Mouse (Mus musculus): ENCODE data around the gene Tmub2.

The Tmub2 gene

DNA sequence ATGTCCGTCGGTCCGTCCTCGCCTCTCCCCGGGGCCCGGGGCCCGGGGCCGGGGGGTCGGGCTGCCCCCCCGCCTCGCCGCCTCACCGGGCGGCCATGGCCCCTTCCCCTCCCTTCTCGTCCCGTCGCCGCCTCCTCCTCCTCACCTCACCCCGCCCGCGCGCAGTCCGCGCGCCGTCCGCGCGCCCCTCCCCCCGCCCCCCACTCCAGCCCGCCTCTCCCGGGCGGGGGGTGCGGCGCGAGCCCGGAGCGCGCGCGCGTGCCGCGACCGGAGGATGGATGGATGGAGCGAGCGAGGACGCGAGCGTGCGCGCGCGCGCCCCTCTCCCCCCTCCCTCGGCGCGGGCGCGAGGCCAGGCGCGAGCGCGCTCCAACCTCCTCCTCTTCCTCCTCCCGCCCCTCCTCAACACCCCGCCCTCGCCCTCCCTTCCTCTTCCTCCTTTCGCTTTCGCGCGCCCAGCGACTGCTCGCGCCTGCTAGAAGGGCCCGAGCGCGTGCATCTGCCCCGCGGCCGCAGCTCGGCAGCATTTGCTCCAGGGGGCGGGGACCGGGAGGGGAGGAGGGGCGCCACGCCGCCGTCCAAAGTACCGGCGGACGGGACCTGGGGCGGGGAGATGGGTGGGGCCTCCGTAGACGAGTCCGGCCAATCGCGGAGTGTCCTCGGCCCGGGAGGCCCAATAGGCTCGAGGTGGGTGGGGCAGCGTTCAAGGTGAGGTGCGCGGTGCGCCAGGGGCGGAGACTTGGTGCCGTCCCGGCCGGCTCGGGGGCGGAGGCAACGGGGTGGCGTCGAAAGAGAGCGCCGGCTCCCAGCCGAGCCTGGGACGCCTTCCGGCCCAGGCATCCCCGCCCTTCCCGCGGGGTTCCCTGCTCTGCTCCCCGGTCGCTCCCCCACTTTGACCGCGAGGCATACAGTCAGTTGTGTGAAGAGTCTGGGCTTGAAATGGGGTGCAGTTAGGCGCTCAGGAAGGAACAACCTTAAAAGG is 12.1 kb downstream of the Tmub2 start, which contains the start of gene Atxn7l3:
TSS of gene Atxn7l3 (minus strand) at position 141 of the 982 bp plus-strand sequence.
- in situ Hi-C loops (cut with MboI; ENCODE audit: unreplicated experiment in 2 of 2): loop anchor here in 1 of 2 experiments (10.0 kb wide), 1 partner anchor 258 kb away; the partner anchor contains the start of gene Gpatch8

DNA sequence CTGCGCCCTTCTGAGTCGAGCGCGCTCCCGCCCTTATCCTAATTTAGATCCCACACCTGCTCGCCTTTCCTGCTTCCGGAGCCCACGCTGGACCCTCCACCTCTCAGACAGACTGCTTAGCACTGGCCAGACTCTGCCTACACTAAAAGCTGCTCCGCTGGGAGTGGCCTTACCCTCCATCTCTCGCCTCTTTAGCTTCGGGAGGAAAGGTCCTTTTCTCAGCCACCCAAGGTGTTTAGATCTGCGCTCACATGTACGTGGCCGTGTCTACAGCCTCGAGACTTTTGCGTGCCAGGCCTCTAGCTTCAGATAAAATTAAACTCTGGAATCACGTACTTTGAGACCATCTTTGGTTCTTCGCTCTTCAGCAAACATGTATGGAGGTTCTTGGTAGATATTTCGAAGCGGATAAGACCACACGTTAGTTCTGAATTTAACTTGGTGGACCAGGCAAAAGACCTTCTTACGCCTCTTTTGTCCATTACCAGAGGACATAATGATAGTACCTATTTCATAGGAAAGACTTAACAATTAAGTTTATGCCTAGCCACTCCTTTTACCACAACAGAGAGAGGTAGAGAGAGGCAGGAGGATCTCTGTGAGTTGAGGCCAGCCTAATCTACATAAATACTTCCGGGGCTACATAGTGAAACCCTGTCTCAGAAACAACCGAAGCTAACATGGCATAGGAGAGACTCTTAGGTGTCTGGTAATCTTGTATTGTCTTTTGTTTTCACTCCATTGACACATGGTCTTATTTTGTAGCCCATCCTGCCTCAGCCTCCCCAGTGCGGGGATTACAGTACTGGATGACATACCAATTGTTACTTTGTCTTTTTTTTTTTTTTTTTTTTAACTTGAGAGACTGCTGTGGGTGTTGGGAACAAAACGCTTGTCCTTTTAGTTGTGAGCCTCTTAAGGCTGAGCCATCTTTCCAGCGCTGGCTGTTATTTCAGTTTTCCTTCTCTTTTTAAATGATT is 13.1 kb downstream of the Tmub2 start:
- in situ Hi-C loops (cut with MboI; ENCODE audit: unreplicated experiment in 2 of 2): loop anchor here in 1 of 2 experiments (10.0 kb wide), 1 partner anchor 257 kb away; the partner anchor contains the start of gene Gpatch8

DNA sequence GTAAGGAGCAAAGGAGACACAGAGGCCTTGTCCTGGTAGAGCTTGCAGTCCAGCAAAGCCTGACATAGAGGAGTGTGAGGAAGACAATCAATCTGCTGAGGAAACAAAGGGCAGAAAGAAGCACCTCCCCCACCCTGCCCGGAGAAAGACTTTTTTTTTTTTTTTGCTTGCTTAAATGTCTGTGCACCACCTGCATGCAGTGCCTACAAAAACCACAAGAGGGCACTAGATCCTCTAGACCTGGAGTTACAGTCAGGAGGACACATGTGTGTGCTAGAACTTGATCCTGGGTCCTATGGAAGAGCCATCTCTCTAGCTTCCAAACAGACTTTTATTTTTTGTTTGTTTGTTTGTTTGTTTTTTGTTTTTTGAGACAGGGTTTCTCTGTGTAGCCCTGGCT is 15.1 kb downstream of the Tmub2 start:
- in situ Hi-C loops (cut with MboI; ENCODE audit: unreplicated experiment in 2 of 2): loop anchor here (5.0 to 10.0 kb wide), 3 partner anchors 112 to 255 kb away; partner anchors contain the start of genes Gpatch8 (in 1 of the 2) and Grn (in 1 of the 2)

DNA sequence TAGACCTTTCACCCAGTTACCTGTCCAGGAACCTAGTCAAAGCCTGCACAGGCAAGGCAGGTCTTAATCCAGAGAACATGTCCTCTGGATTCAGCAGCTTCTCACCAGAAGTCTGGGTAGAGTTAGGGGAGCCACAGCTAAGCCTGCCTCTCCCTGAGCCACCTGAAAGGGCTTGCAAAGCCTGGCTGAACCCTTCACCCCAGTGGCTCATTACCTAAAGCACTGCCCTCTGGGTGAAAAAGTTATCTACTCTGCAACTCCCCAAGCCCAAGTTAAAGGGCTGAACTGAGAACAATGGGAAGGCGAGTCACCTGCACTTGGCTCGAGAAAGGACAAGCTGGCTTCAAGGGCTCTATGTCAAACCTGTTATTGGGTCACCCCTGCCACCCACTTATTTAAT is 19.4 kb downstream of the Tmub2 start:
- in situ Hi-C loops (cut with MboI; ENCODE audit: unreplicated experiment in 2 of 2): loop anchor here (5.0 to 10.0 kb wide), 2 partner anchors 108 to 131 kb away; partner anchors contain the start of gene Grn (in 1 of the 2)

DNA sequence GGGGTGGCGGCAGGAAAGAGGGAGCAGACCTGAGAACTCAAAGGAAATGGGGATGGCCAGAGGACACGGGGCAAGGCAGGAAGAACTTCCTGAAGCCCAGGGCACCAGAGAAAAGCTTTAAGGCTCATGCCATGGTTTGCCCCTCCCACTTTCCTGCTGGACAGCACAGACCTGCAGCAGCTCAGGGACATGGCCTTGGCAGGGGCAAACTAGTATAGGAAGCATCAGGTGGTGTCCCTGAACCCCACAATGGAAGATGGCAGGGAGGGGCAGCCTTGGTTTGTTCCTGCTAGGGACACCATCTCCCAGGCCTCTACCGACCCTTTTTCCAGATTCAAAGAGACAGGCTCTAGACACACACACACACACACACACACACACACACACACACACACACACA is 20.6 kb downstream of the Tmub2 start:
- in situ Hi-C loops (cut with MboI; ENCODE audit: unreplicated experiment in 2 of 2): loop anchor here in 1 of 2 experiments (5.0 to 10.0 kb wide), 2 partner anchors 107 to 129 kb away; partner anchors contain the start of gene Grn

DNA sequence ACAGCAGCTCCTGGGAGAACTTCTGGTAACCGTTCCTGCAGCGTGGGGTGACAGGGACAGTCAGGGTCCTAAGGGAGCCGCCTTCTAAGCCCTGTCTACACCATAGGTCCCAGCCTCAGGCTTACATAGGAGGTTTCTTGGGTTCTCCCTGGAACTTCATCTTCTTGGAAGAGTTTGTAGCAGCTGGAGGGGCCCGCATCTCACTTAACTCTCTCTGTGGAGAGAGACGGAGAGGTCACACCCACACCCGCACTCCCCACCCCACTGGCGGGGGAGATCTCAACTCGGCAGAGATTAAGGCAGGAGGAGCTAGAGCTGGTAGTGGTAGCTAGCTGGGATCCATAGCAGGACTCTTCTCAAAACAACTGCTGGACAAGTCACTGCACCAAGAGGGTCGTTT is 23.4 kb downstream of the Tmub2 start:
- in situ Hi-C loops (cut with MboI; ENCODE audit: unreplicated experiment in 2 of 2): loop anchor here in 1 of 2 experiments (5.0 to 10.0 kb wide), 2 partner anchors 104 to 127 kb away; partner anchors contain the start of gene Grn

DNA sequence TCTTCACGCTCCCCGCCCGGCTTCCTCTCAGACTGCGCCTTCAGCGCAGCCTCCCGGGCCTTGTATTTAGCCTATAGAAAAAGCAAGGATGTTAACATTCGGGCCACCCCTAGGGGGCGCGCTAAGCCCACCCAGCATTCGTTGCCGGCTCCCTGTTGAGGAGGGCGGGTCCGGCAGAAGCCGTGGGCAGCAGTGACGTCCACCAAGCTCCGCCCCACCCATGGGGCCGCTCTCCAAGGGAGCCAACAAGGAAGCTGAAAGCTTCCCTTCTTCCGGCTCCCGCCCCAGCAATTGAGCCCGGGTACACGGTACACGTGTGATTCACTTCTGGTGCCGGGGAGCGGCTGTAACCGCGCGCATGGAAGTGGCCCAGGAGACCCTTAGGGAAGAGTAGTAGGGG is 24.2 kb downstream of the Tmub2 start:
- in situ Hi-C loops (cut with MboI; ENCODE audit: unreplicated experiment in 2 of 2): loop anchor here in 1 of 2 experiments (5.0 to 10.0 kb wide), 2 partner anchors 103 to 126 kb away; partner anchors contain the start of gene Grn

DNA sequence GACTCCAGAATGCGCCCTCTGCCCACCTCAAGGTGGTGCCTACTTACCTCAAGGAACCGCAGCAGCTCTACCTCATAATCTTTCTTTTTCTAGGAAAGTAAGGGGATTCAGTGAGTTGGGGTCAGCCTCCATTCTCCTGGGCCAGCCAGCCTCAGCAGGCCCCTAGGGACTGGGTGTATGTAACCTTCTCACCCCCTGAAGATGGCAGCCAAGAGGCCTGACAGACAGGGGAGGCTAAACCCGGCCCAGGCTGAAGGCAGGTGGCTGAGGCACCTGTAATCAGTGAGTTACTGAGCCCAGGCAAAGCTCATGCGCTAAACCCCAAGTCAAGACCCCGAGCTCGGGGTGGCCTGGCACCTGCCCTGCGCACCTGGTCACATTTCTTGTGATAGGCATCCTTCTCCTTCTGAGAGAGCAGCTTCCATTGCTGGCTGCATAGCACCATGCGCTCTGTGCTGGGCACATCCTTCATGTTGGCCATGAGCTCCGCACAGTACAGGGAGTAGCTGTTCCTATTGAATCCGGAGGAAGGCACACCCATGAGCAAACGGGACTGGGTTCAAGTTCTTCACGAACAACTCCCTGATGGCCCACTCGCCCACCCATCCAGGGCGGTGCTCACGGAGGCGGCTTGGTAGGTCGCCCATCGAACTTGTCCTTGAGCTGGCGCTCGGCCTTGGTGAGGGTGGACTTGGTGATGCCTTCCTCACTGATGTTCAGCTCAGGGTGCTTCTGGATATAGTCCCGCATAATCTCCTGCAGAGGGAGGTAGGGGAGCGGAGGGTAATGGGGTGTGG is 25.3 kb downstream of the Tmub2 start:
- in situ Hi-C loops (cut with MboI; ENCODE audit: unreplicated experiment in 2 of 2): loop anchor here in 1 of 2 experiments (5.0 to 10.0 kb wide), 2 partner anchors 102 to 125 kb away; partner anchors contain the start of gene Grn

DNA sequence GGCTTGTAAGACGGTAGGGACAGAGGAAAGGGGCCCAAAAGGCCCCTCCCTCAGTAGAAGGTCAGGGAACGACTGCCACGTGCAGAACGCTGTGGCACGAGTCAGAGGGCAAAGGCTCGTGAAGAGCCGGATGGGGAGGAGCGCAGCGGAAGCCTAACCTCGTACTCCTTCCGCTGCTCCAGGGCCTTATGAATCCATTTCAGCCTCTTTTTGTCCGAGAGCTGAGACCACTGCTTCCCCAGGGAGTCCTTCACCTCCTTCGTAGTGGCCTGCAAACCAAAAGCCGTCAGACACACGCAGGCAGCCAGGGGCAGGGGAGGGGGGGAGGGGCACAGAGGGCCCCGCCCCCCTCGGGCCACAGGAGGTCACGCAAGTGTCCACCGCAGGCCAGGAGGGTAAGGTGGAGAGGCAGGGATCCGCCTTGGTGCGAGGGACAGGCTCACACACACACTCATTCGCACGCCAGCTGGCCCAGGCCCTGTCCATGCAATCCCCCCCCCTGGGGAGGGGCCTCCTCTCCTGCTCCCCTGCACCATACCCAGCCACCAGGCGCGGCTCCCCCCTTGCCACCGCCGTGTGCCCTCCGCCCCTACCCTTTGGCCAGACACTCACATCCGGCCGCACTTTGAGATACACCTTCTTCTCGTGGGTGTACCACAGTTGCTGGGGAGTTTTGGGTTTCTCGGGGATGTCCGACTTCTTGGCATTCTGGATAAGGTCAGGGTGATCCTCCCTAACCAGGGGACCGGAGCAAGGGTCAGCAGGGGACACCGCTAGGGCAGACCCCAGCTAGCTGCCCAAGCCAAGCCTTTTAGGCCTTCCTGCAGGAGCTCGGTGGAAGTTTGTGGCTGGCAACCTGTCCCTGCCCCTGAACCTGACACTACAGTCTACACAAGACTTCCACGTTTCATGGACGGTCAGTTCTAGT is 26.3 kb downstream of the Tmub2 start:
- in situ Hi-C loops (cut with MboI; ENCODE audit: unreplicated experiment in 2 of 2): no loop called here

DNA sequence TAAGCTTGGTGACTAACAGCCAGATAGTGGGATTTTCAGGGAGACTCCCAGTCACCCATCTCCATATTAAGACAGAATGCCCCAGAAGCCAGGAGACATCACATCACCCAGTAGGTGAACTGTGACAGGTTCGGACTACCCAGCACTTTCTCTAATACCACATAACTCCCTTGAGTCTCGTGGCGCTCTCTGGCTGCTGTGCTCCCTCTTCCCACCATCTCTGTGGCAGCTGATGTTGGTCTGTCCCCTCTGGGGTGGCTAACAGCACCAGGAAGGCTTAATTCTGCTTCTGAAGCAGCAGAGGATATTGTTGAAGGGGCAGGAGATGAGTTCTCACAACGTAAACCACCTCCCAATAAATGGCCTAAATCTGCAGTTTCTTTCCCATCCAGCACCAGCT is 27.2 kb downstream of the Tmub2 start:
- in situ Hi-C loops (cut with MboI; ENCODE audit: unreplicated experiment in 2 of 2): no loop called here

DNA sequence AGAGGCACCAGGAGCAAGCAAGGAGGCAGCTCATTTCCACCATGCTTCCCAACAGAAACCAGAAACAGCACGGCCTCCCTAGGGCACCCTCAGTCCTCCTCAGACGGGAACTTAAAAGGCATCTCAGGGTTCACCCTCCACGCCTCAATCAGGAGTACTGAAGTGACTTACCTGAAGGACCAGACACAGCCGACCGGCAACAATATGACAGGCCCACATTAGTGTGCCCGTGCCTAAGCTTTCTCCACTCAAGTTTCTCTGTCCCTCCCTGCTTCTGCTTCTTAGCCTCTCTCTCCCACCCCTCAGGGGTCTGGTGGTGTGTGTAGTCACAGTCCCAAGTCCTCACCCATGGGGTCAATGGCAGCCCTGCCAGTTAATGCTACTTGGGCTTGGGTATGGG is 27.9 kb downstream of the Tmub2 start:
- in situ Hi-C loops (cut with MboI; ENCODE audit: unreplicated experiment in 2 of 2): no loop called here

DNA sequence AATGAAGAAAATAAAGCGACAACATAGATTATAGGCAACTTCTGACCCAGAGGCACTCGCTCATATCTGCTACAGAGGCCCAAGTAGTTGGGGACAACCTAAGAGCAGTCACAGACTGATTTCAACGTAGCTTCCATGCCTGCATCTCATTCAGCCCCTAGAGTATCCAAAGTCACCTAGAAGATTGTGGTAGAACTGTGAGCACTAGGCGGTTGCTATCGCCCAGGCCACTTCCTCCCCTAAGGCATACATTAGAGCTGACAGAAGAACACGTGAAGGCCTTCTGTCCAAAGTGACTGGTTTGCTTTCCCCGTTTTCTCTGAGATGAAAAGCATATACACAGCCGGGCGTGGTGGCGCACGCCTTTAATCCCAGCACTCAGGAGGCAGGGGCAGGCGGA is 29.6 kb downstream of the Tmub2 start:
- in situ Hi-C loops (cut with MboI; ENCODE audit: unreplicated experiment in 2 of 2): no loop called here

DNA sequence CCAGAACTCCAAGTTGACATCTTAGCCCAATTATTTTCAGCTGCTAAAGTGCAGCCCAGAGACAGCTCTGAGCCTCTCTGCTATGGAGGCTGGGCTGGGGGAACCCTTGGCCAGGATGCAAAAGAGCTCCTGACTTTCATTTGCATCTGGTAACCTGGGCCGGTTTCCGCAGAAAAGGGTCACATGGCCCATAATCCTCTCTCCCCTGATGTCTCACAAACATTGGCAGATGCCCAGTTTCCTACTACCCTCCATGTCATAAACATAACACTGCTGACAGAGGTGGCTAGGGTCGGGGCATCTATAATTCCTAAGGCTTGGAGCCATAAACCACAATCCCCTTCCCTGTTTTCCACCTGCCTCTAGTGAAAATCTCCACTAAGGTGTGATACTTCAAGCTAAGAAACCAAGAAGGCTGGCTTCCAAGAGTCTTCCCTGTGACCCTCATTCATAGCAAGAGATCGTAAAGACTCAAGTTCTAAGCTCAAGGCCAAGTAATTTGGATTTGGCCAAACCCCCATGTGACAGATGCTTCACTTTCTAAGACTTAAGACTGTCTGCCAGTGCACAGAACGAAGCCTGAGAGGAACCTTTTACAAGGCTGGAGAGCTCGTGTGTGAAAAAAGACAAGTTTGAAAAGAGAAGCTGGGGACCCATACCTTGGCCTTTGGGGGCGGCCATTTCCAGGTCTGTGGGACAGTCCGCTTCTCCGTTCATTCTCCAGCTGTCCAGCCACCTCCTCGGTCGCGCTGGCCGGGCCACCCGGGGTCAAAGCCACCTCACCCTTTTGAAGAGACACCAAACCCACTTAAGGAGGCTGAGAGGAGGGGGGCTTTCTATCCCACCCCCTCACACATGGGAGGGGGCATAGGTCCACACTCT is 31.2 kb downstream of the Tmub2 start:
- in situ Hi-C loops (cut with MboI; ENCODE audit: unreplicated experiment in 2 of 2): no loop called here

DNA sequence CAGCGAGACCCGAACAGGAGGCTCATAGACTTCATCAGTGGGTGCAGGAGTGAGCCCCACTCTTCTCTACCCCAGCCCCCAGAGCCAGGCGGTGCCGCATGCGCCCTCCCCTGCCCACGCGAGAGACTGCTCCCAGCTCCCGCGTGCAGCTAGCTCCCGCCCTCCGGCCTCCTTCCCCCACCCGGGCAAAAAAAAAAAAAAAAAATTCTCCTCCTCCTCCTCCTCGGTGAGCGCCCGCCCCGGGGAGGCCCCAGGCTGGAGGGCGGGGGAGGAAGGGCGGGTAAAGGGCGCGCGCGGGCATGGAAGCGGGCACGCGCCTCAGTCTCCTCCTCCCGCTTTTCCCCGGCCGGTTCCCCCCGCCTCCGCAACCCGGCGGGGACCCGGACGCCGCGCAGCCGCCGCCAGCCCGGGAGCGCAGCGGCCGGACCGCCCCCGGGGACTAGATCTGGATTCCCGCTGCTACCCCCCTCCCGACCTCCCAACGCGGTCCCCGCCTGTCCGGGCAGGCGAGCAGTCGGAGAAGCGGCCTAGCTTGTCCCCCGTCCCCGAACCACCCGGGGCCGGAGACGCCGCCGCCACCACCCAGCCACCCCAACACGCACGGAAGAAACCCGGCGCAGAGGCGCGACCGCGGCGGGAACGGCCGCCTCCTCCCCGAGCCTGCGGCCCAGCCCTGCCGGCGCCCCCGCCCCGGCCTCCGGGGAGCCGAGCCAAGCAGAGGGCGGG is 32.0 kb downstream of the Tmub2 start:
- in situ Hi-C loops (cut with MboI; ENCODE audit: unreplicated experiment in 2 of 2): no loop called here

DNA sequence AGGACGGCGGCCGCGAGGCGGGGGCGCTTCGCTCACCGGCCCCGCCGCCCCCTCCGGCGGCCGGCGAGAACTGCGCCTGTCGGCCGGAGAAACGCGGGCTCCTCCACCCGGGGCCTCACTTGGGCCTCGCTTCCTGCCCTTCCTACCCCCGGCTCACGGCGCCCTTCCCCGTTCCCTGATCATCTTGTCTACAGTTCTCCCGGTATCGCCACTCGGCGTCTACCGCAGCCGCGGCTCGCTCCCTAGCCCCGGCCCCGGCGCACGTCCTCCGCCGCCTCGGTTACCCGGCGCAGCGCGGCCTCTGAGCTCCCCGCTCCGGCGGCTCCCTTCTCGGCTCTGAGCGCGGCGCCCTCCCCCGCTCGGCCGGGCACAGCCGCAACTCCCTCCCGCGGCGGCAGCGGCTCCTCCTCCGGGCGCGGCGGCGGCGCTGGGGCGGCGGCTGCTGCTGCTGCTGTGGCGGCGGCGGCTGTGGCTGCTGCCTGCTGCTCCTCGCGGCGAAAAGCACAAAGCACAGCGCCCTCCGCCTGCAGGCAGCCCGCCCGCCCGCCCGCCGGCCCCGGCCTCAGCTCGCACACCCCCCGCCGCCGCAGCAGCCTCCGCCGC is 32.7 kb downstream of the Tmub2 start:
- in situ Hi-C loops (cut with MboI; ENCODE audit: unreplicated experiment in 2 of 2): no loop called here

DNA sequence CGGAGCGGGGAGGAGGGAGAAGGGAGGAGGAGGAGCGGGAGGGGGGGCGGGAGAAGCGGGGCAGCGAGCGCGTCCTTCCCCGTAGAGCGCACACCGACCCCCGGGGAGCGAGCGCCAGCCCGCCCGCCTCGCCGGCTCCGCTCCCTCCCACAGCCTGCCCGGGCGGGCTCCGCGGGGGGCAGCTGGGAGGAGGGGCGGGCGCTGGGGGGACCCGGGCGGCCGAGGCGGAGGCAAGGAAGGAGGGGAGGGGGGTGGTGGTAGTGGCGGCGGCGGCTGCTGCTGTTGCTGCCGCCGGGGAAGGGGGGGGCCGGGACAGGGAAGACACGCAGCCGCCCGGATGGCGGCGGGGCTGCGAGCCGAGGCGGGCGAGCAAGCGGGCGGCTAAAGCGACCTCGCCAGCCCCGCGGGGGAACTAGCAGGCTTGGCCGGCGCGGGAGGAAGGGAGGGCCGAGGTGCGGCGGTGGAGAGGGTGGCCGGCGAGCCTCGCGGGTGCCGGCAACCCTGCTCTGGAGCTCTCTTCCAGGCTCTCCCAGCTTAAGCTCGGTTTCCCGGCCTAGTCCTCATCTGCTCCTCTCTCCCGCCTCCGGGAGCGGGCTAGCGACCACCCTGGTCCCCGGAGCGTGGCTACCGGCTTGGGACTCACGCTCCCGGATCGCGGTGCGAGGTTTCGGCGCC is 33.3 kb downstream of the Tmub2 start:
- in situ Hi-C loops (cut with MboI; ENCODE audit: unreplicated experiment in 2 of 2): no loop called here
